9 mouse cellular contexts compared by ENCODE assay signal in the genomic region with DNA sequence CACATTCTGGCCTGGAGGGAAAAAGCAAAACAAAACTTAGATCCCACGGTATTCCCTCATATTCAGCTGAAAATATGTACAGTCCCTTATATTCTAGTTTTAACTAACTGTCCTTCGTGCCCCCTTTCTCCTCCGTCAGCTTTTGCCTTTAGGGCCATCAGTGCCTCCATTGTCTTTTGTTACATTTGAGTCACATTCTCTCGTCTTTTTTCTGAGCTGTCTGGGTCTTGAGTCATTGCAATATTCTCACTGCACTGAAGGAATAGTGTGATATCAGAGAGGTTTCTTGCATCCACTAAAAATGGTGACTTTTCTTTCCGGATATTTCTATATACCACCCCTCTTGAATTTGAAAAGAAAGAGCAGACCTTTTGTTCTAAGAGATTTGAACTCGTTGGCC. TPM values are rescaled to one million over a fixed set of nuclear protein-coding genes. Genes with fewer than 3 reads are reported as not detected.
DNase-seq lines count a peak whose midpoint lies in the region; ATAC-seq lines count a peak whose summit lies in the region.
"Had no signal": no experiment of that assay in that cellular context is flagged by ENCODE, and none has a peak within 500 bp of the region (broad histone marks: within the 10 kb centered on the region; RNA-seq: fewer than 3 reads in every experiment).

No protein-coding gene starts in this region.

- no peaks in the 10 kb centered on the region for H3K27me3 ChIP-seq in kidney, embryonic 14.5 days (ENCODE audit: control insufficient read depth, insufficient read depth, low read length)
- peaks cover 5% of the 10 kb centered on the region; the same call in 1 of the 2 replicates for H3K27me3 ChIP-seq in hindbrain, embryonic 10.5 days (ENCODE audit: insufficient read depth, poor library complexity, severe bottlenecking)
- no peaks in the 10 kb centered on the region for H3K27me3 ChIP-seq in midbrain, embryonic 15.5 days (replicated peaks)

- no peak overlapping the region; the same call in 1 of the 2 replicates for H3K9ac ChIP-seq in kidney, embryonic 14.5 days (ENCODE audit: low read depth, low read length)
- H3K9ac ChIP-seq in midbrain, embryonic 15.5 days, result no peak overlapping the region

- peak overlapping the region; percentile 94; the same call in 1 of the 2 replicates for H3K4me3 ChIP-seq in kidney, embryonic 14.5 days (ENCODE audit: low read length)
- H3K4me3 ChIP-seq in hindbrain, embryonic 10.5 days, result peak overlapping the region; percentile 91
- H3K4me3 ChIP-seq in midbrain, embryonic 15.5 days, result no peak overlapping the region

- H3K27ac ChIP-seq in kidney, embryonic 14.5 days (ENCODE audit: low read depth, low read length), result peak overlapping the region; percentile 97; the same call in 1 of the 2 replicates
- H3K27ac ChIP-seq in hindbrain, embryonic 10.5 days, result peak overlapping the region; percentile 99; the same call in 1 of the 2 replicates
- 0 out of 2 replicates have a peak overlapping the region, but pooled peaks have one; percentile 95 for H3K27ac ChIP-seq in midbrain, embryonic 15.5 days

- no peak for ATAC-seq in kidney, embryonic 14.5 days (ENCODE audit: low FRiP score, low TSS enrichment)
- no peak for ATAC-seq in midbrain, embryonic 15.5 days (replicated peaks)

- H3K4me1 ChIP-seq in kidney, embryonic 14.5 days (ENCODE audit: control insufficient read depth, insufficient read depth, low read length), result peaks cover 15% of the 10 kb centered on the region; the same call in 1 of the 2 replicates
- H3K4me1 ChIP-seq in hindbrain, embryonic 10.5 days (replicated peaks), result peaks cover 44% of the 10 kb centered on the region
- H3K4me1 ChIP-seq in midbrain, embryonic 15.5 days, result peaks cover 39% of the 10 kb centered on the region

- H3K9me3 ChIP-seq in kidney, embryonic 14.5 days (ENCODE audit: control insufficient read depth, low read length), result no peaks in the 10 kb centered on the region
- no peaks in the 10 kb centered on the region for H3K9me3 ChIP-seq in hindbrain, embryonic 10.5 days
- H3K9me3 ChIP-seq in midbrain, embryonic 15.5 days, result no peaks in the 10 kb centered on the region

- no peaks in the 10 kb centered on the region for H3K36me3 ChIP-seq in kidney, embryonic 14.5 days (ENCODE audit: control insufficient read depth, insufficient read depth, low read length)
- H3K36me3 ChIP-seq in hindbrain, embryonic 10.5 days, result no peaks in the 10 kb centered on the region
- no peaks in the 10 kb centered on the region for H3K36me3 ChIP-seq in midbrain, embryonic 15.5 days (replicated peaks)

- 58% methylated on average over 6 of the region's 6 CpGs for WGBS in kidney, embryonic 14.5 days
- WGBS in hindbrain, embryonic 10.5 days, result 43% methylated on average over 6 of the region's 6 CpGs
- 43% methylated on average over 6 of the region's 6 CpGs for WGBS in midbrain, embryonic 15.5 days

- peak overlapping the region; percentile 58 for H3K4me2 ChIP-seq in kidney, embryonic 14.5 days (replicated peaks; ENCODE audit: low read depth, low read length)
- peak overlapping the region; percentile 63 for H3K4me2 ChIP-seq in midbrain, embryonic 15.5 days

- DNase-seq in kidney, adult 11 months, result no peak
- DNase-seq in adipocyte (ENCODE audit: low spot score), result peak; percentile 47
- no peak for DNase-seq in hindbrain, embryonic 10.5 days (ENCODE audit: low spot score)
- DNase-seq in thymus, adult 18-20 months, result no peak
- no peak for DNase-seq in embryo, embryonic 10.5 days (ENCODE audit: low spot score)
- DNase-seq in adrenal gland, postnatal 10 days, result no peak

RNA-seq across cellular contexts. Expression of gene Bmpr1a, which starts 0.6 kb away (rescaled TPM):
- polyA plus RNA-seq in kidney, embryonic 14.5 days (2014; fragmentation: Nextera tagmentation; extraction: Ambion mirVana), result 41.7 and 65.8 TPM in 2 replicates
- 31.6 and 42.8 TPM in 2 replicates for polyA plus RNA-seq in hindbrain, embryonic 10.5 days (2016; fragmentation: Nextera tagmentation; extraction: Ambion mirVana)
- polyA plus RNA-seq in midbrain, embryonic 15.5 days (2015; fragmentation: Nextera tagmentation; extraction: Ambion mirVana), result 15.2 and 17.5 TPM in 2 replicates
- total RNA-seq in adrenal gland, postnatal 10 days (2021), result 10 to 100 TPM; 50.2 to 55.3 TPM

RNA-seq across cellular contexts. Expression of gene 9230112D13Rik, which starts 18.8 kb away (rescaled TPM):
- polyA plus RNA-seq in kidney, embryonic 14.5 days (2014; fragmentation: Nextera tagmentation; extraction: Ambion mirVana), result not detected in 2 replicates
- polyA plus RNA-seq in hindbrain, embryonic 10.5 days (2016; fragmentation: Nextera tagmentation; extraction: Ambion mirVana), result not detected in 2 replicates
- not detected in 2 replicates for polyA plus RNA-seq in midbrain, embryonic 15.5 days (2015; fragmentation: Nextera tagmentation; extraction: Ambion mirVana)
- not detected for total RNA-seq in adrenal gland, postnatal 10 days (2021)
- polyA plus RNA-seq: small intestine, adult 2 months had no signal
